Mouse (Mus musculus) right cerebral cortex, postnatal 14 days (tissue): ENCODE measurements at regions not wholly inside any gene's neighbourhood (a gene's known extent, or its start where the extent isn't known, plus 50 kb on each side); places are given as distances from the start of the nearest gene placed in this dataset.
A peak's percentile ranks its signal among the peaks of the same experiment; 100 is the strongest.

ENCODE experiments used
- DNase-seq: peaks from one replicate; pipeline ENCODE4 v3.0.0; 2022

- peak; percentile 34 for DNase-seq
Observed at GRCm38 (mm10) chr12:42987018-42987606, 1223.0 kb downstream of the Dnajb9 start.

GRCm38 (mm10) chr12:42986505-42986904 lies 1223.6 kb downstream of the Dnajb9 start:
- DNase-seq, result no peak

GRCm38 (mm10) chr12:42986096-42986495 lies 1224.0 kb downstream of the Dnajb9 start:
- no peak for DNase-seq

- DNase-seq, result no peak
Observed at GRCm38 (mm10) chr12:42978828-42979227, 1231.3 kb downstream of the Dnajb9 start.

- no peak for DNase-seq
Observed at GRCm38 (mm10) chr12:42972766-42973165, 1237.4 kb downstream of the Dnajb9 start.

- DNase-seq, result no peak
Observed at GRCm38 (mm10) chr12:42961535-42961934, 1248.6 kb downstream of the Dnajb9 start.

GRCm38 (mm10) chr12:42947961-42948360 lies 1262.2 kb downstream of the Dnajb9 start:
- DNase-seq, result no peak

- no peak for DNase-seq
Observed at GRCm38 (mm10) chr12:42914374-42914773, 1295.8 kb downstream of the Dnajb9 start.
